Mouse (Mus musculus) neural tube, embryonic 15.5 days (tissue): ENCODE measurements at regions not wholly inside any gene's neighbourhood (a gene's known extent, or its start where the extent isn't known, plus 50 kb on each side); places are given as distances from the start of the nearest gene placed in this dataset.
"Not testable (repeated sequence)": the region's sequence is repeated elsewhere in the genome, so short reads cannot be mapped to it uniquely, and the experiment has no call there.

Experiments
- ATAC-seq: fragments of 200-750 bp; cut with Nextera tagmentation; 2 replicates; pipeline ENCODE4 v1.8.0; 2017; ENCODE audit warnings: mild to moderate bottlenecking, moderate TSS enrichment, moderate library complexity; ENCODE audit not compliant: low FRiP score
- H3K27ac ChIP-seq: fragments of 300-500 bp; sonication (generic); replicated peaks from 2 replicates; pipeline ENCODE4 v1.5.1; 2015; ENCODE audit warnings: mild to moderate bottlenecking, inconsistent platforms
- H3K27me3 ChIP-seq: fragments of 300-500 bp; sonication (generic); replicated peaks from 2 replicates; pipeline ENCODE4 v1.6.1; 2015; ENCODE audit warnings: inconsistent platforms
- H3K36me3 ChIP-seq: fragments of 300-500 bp; sonication (generic); 2 replicates; pipeline ENCODE4 v1.6.1; 2015; ENCODE audit warnings: inconsistent platforms
- H3K4me1 ChIP-seq: fragments of 300-500 bp; sonication (generic); 2 replicates; pipeline ENCODE4 v1.6.1; 2015; ENCODE audit warnings: inconsistent platforms
- H3K4me2 ChIP-seq: fragments of 300-500 bp; sonication (generic); 2 replicates; pipeline ENCODE4 v1.6.1; 2015; ENCODE audit warnings: inconsistent platforms, mild to moderate bottlenecking, moderate library complexity
- H3K4me3 ChIP-seq: fragments of 300-500 bp; sonication (generic); replicated peaks from 2 replicates; pipeline ENCODE4 v1.5.1; 2015; ENCODE audit warnings: mild to moderate bottlenecking, inconsistent platforms
- H3K9ac ChIP-seq: fragments of 300-500 bp; sonication (generic); replicated peaks from 2 replicates; pipeline ENCODE4 v1.6.1; 2015; ENCODE audit warnings: mild to moderate bottlenecking, inconsistent platforms
- H3K9me3 ChIP-seq: fragments of 300-500 bp; sonication (generic); replicated peaks from 2 replicates; pipeline ENCODE4 v1.6.1; 2016; ENCODE audit warnings: inconsistent platforms
- WGBS: fragments of 180-500 bp; shearing (Covaris S2); methylation state at CpG from one replicate; pipeline ENCODE4 v1.1.7; 2015; ENCODE audit warnings: mixed read lengths; 5-methylcytosine and 5-hydroxymethylcytosine counted together

GRCm38 (mm10) chr12:117380836-117381235 is 135.4 kb upstream of the Rapgef5 start:
- no peaks in the 10 kb centered on the region for H3K36me3 ChIP-seq
- 0 out of 2 replicates have a peak, but pooled peaks cover 1% of the 10 kb centered on the region for H3K27me3 ChIP-seq
- no peak overlapping the region for H3K27ac ChIP-seq
- no peaks in the 10 kb centered on the region for H3K4me1 ChIP-seq
- no peak overlapping the region for H3K4me2 ChIP-seq
- no peak overlapping the region for H3K9ac ChIP-seq
- ATAC-seq: no peak
- H3K4me3 ChIP-seq: no peak overlapping the region
- H3K9me3 ChIP-seq: no peaks in the 10 kb centered on the region
- 50% methylated on average over 6 of the region's 6 CpGs for WGBS

GRCm38 (mm10) chr12:117382727-117383126 is 133.6 kb upstream of the Rapgef5 start:
- H3K36me3 ChIP-seq, H3K4me2 ChIP-seq, H3K9me3 ChIP-seq, H3K4me1 ChIP-seq, H3K27ac ChIP-seq, H3K4me3 ChIP-seq, H3K27me3 ChIP-seq, ATAC-seq, H3K9ac ChIP-seq: not testable (repeated sequence)
- WGBS: 60% methylated on average over 1 of the region's 4 CpGs

- Histone ChIP-seq H3K27ac (no peak overlapping the region), H3K4me3 (no peak overlapping the region), H3K9ac (no peak overlapping the region), H3K4me2 (no peak overlapping the region), H3K4me1 (no peaks in the 10 kb centered on the region), H3K27me3 (peaks cover 7% of the 10 kb centered on the region; the same call in 1 of the 2 replicates), H3K9me3 (no peaks in the 10 kb centered on the region), H3K36me3 (no peaks in the 10 kb centered on the region)
- ATAC-seq: peak; percentile 73
- WGBS: 16% methylated on average over 6 of the region's 6 CpGs
These were observed 131.1 kb upstream of the Rapgef5 start for GRCm38 (mm10) chr12:117385072-117385666.

GRCm38 (mm10) chr12:117385697-117386096 is 130.6 kb upstream of the Rapgef5 start:
- Histone ChIP-seq H3K27ac (no peak overlapping the region), H3K9me3 (no peaks in the 10 kb centered on the region), H3K4me3 (no peak overlapping the region), H3K4me1 (no peaks in the 10 kb centered on the region), H3K9ac (no peak overlapping the region), H3K36me3 (no peaks in the 10 kb centered on the region), H3K27me3 (peaks cover 7% of the 10 kb centered on the region; the same call in 1 of the 2 replicates), H3K4me2 (no peak overlapping the region)
- ATAC-seq: no peak
- WGBS: 92% methylated on average over 1 of the region's 1 CpGs

- Histone ChIP-seq H3K4me2 (no peak overlapping the region), H3K36me3 (no peaks in the 10 kb centered on the region), H3K4me1 (no peaks in the 10 kb centered on the region), H3K27ac (no peak overlapping the region), H3K27me3 (peaks cover 7% of the 10 kb centered on the region; the same call in 1 of the 2 replicates), H3K4me3 (no peak overlapping the region), H3K9ac (no peak overlapping the region), H3K9me3 (no peaks in the 10 kb centered on the region)
- WGBS: 90% methylated on average over 9 of the region's 9 CpGs
- no peak for ATAC-seq
These were observed 129.3 kb upstream of the Rapgef5 start for GRCm38 (mm10) chr12:117386957-117387356.

- H3K9me3 ChIP-seq: no peaks in the 10 kb centered on the region
- no peak overlapping the region for H3K4me3 ChIP-seq
- H3K27ac ChIP-seq: no peak overlapping the region
- H3K27me3 ChIP-seq: peaks cover 7% of the 10 kb centered on the region; the same call in 1 of the 2 replicates
- WGBS: 70% methylated on average over 7 of the region's 7 CpGs
- ATAC-seq: no peak
- H3K4me2 ChIP-seq: no peak overlapping the region
- no peak overlapping the region for H3K9ac ChIP-seq
- H3K36me3 ChIP-seq: no peaks in the 10 kb centered on the region
- no peaks in the 10 kb centered on the region for H3K4me1 ChIP-seq
These were observed 126.5 kb upstream of the Rapgef5 start for GRCm38 (mm10) chr12:117389516-117390347.

- H3K4me3 ChIP-seq: no peak overlapping the region
- WGBS: 93% methylated on average over 3 of the region's 3 CpGs
These were observed 118.8 kb upstream of the Rapgef5 start for GRCm38 (mm10) chr12:117397512-117397911.

GRCm38 (mm10) chr12:117403513-117404156 is 112.6 kb upstream of the Rapgef5 start:
- Histone ChIP-seq H3K27me3 (no peaks in the 10 kb centered on the region), H3K9ac (no peak overlapping the region), H3K4me1 (0 out of 2 replicates have a peak, but pooled peaks cover 3% of the 10 kb centered on the region), H3K4me2 (no peak overlapping the region), H3K36me3 (no peaks in the 10 kb centered on the region), H3K4me3 (no peak overlapping the region), H3K27ac (no peak overlapping the region), H3K9me3 (no peaks in the 10 kb centered on the region)
- peak; percentile 73; the same call in 1 of the 2 replicates for ATAC-seq
- 11% methylated on average over 7 of the region's 7 CpGs for whole genome bisulfite sequencing

More at GRCm38 (mm10) chr12:117397512-117397911, 118.8 kb upstream of the Rapgef5 start:
- no peak overlapping the region for H3K4me2 ChIP-seq
- ATAC-seq: no peak
- H3K9ac ChIP-seq: no peak overlapping the region
- no peaks in the 10 kb centered on the region for H3K9me3 ChIP-seq
- H3K27me3 ChIP-seq: no peaks in the 10 kb centered on the region
- no peak overlapping the region for H3K27ac ChIP-seq
- no peaks in the 10 kb centered on the region for H3K4me1 ChIP-seq
- no peaks in the 10 kb centered on the region for H3K36me3 ChIP-seq

- 70% methylated on average over 5 of the region's 5 CpGs for WGBS
- Histone ChIP-seq H3K27ac (no peak overlapping the region), H3K4me1 (0 out of 2 replicates have a peak, but pooled peaks cover 3% of the 10 kb centered on the region), H3K36me3 (no peaks in the 10 kb centered on the region), H3K4me3 (no peak overlapping the region), H3K4me2 (no peak overlapping the region), H3K9me3 (no peaks in the 10 kb centered on the region), H3K9ac (no peak overlapping the region), H3K27me3 (no peaks in the 10 kb centered on the region)
- ATAC-seq: no peak
These were observed 112.0 kb upstream of the Rapgef5 start for GRCm38 (mm10) chr12:117404157-117404752.

GRCm38 (mm10) chr12:117406832-117407231 is 109.4 kb upstream of the Rapgef5 start:
- Histone ChIP-seq H3K9ac (no peak overlapping the region), H3K36me3 (no peaks in the 10 kb centered on the region), H3K9me3 (no peaks in the 10 kb centered on the region), H3K27ac (no peak overlapping the region), H3K4me1 (peaks cover 3% of the 10 kb centered on the region; the same call in 1 of the 2 replicates), H3K4me2 (no peak overlapping the region), H3K27me3 (no peaks in the 10 kb centered on the region), H3K4me3 (no peak overlapping the region)
- WGBS: 91% methylated on average over 9 of the region's 9 CpGs
- ATAC-seq: no peak

GRCm38 (mm10) chr12:117410604-117411003 is 105.7 kb upstream of the Rapgef5 start:
- H3K9me3 ChIP-seq: no peaks in the 10 kb centered on the region
- no peaks in the 10 kb centered on the region for H3K36me3 ChIP-seq
- H3K27me3 ChIP-seq: no peaks in the 10 kb centered on the region
- no peak overlapping the region for H3K27ac ChIP-seq
- H3K4me1 ChIP-seq: peaks cover 5% of the 10 kb centered on the region; the same call in 1 of the 2 replicates
- 38% methylated on average over 1 of the region's 1 CpGs for WGBS
- H3K4me2 ChIP-seq: no peak overlapping the region
- H3K4me3 ChIP-seq: no peak overlapping the region
- H3K9ac ChIP-seq: no peak overlapping the region
- ATAC-seq: no peak
